Mouse (Mus musculus) effector memory CD4-positive, alpha-beta T cell, adult 5 months (primary cell): ENCODE measurements around the gene Nhsl2. TPM values are rescaled to one million over a fixed set of nuclear protein-coding genes. Genes with fewer than 3 reads are reported as not detected.

Source experiments
- polyA plus RNA-seq: library from polyadenylated mRNA; unstranded; fragments of 100-300 nt; shearing (Covaris generic); gene quantifications from one replicate; pipeline ENCODE4 v1.2.1, GENCODE M21; 2017

The Nhsl2 gene
- polyA plus RNA-seq: 7.3 TPM

GRCm38 (mm10) chrX:101849281-101849821 lies at the start of gene Nhsl2:
Gene Nhsl2, plus strand, starts transcription at chrX:101849385.

GRCm38 (mm10) chrX:102070591-102071471 lies 221.6 kb downstream of the Nhsl2 start, which contains the start of gene Rtl5:
Gene Rtl5, minus strand, starts transcription at chrX:102071304.

GRCm38 (mm10) chrX:102119042-102119864 lies 270.1 kb downstream of the Nhsl2 start, which contains the start of gene Pin4:
Gene Pin4, plus strand, starts transcription at chrX:102119447.

Other genes starting within 250 kb of the Nhsl2 start
- gene Ogt, start 209.3 kb upstream of the Nhsl2 start, polyA plus RNA-seq: 267 TPM
- 316 TPM for gene Cxcr3, start 115.1 kb upstream of the Nhsl2 start, polyA plus RNA-seq
- gene Gm4779, start 55.0 kb upstream of the Nhsl2 start, polyA plus RNA-seq: not detected
- gene 8030474K03Rik, start 54.7 kb upstream of the Nhsl2 start, polyA plus RNA-seq: not detected
- gene Rtl5, start 221.9 kb downstream of the Nhsl2 start, polyA plus RNA-seq: 0.17 TPM